Mouse (Mus musculus): ENCODE measurements around the gene Gcm1. TPM values are rescaled to one million over a fixed set of nuclear protein-coding genes. Genes with fewer than 3 reads are reported as not detected.
A peak's percentile ranks its signal among the peaks of the same experiment; 100 is the strongest.

Gene Gcm1
- polyA plus RNA-seq, 1 experiment from 2014 or later: 0.14 TPM

DNA sequence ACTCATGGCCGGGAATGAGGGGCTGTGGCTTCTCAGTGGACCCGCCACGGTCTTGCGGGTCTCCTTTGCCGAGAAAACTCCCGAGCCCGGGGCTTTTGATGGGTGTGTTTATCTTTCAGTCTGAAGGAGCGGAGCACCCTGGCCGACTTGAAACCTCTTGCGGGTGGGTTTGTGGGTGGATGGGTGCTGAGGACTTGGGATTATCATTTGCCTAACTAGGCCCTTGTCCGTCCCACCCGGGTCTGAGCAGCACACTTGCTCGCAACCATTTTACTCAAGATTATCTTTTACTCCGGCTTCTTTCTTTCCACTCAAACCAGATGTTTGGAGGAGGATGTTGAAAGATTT is 61.8 kb downstream of the Gcm1 start:
- peak overlapping the region; percentile 72 for H3K4me2 ChIP-seq (replicated peaks; ENCODE audit: low read depth, low read length)
- peak overlapping the region; percentile 84 for H3K4me3 ChIP-seq (ENCODE audit: low read depth, low read length)
- H3K27ac ChIP-seq (ENCODE audit: low read length): peak overlapping the region; percentile 92
- no peaks in the 10 kb centered on the region for H3K36me3 ChIP-seq (ENCODE audit: insufficient read depth, low read length)
- peak overlapping the region; percentile 81 for H3K9ac ChIP-seq (replicated peaks; ENCODE audit: low read depth)
- WGBS: under 1% methylated on average over 13 of the region's 14 CpGs
- H3K9me3 ChIP-seq (ENCODE audit: low read length): no peaks in the 10 kb centered on the region
- DNase-seq (ENCODE audit: low spot score): no peak
- H3K4me1 ChIP-seq (ENCODE audit: insufficient read depth, low read depth, low read length): peaks cover 7% of the 10 kb centered on the region; the same call in 1 of the 2 replicates
- ATAC-seq: no peak
- no peak for TF ChIP-seq EP300 (IDR thresholded peaks at IDR 0.05)
- no peak for TF ChIP-seq CTCF (IDR thresholded peaks at IDR 0.05)
- no peaks in the 10 kb centered on the region for H3K27me3 ChIP-seq (replicated peaks; ENCODE audit: insufficient read depth, low read length)

Other genes starting within 250 kb of the Gcm1 start
- 179 and 213 TPM in 2 replicates for gene Elovl5, start 134.6 kb upstream of the Gcm1 start, polyA plus RNA-seq (2015; fragmentation: Nextera tagmentation; extraction: Ambion mirVana)
- 55.1 and 59.9 TPM in 2 replicates for gene Fbxo9, start 57.1 kb downstream of the Gcm1 start, polyA plus RNA-seq (2015; fragmentation: Nextera tagmentation; extraction: Ambion mirVana)
- 19.3 and 23.0 TPM in 2 replicates for gene Ick, start 57.3 kb downstream of the Gcm1 start, polyA plus RNA-seq (2015; fragmentation: Nextera tagmentation; extraction: Ambion mirVana)
- 107 and 112 TPM in 2 replicates for gene Gsta4, start 130.8 kb downstream of the Gcm1 start, polyA plus RNA-seq (2015; fragmentation: Nextera tagmentation; extraction: Ambion mirVana)
- 0.97 and 1.2 TPM in 2 replicates for gene Gsta1, start 178.7 kb downstream of the Gcm1 start, polyA plus RNA-seq (2015; fragmentation: Nextera tagmentation; extraction: Ambion mirVana)
- 0.51 and 0.62 TPM in 2 replicates for gene Gm3776, start 205.2 kb downstream of the Gcm1 start, polyA plus RNA-seq (2015; fragmentation: Nextera tagmentation; extraction: Ambion mirVana)
- gene Gm10639, start 238.0 kb downstream of the Gcm1 start, polyA plus RNA-seq (2015; fragmentation: Nextera tagmentation; extraction: Ambion mirVana): 0.29 and 0.68 TPM in 2 replicates